Mouse (Mus musculus): ENCODE results near the gene R3hdml. TPM values are rescaled to one million over a fixed set of nuclear protein-coding genes. Genes with fewer than 3 reads are reported as not detected.

Gene R3hdml
- total RNA-seq, 2 experiments from 2014 or later = not detected

GRCm38 (mm10) chr2:163537443-163537842, 45.3 kb downstream of the R3hdml start:
- intact Hi-C loops (cut with DNase I) = loop anchor here (10.0 kb wide), 1 partner anchor 247 kb away; no protein-coding TSS in a partner anchor
- DNase-seq = no peak

- intact Hi-C loops (cut with DNase I) = loop anchor here (10.0 kb wide), 1 partner anchor 246 kb away; no protein-coding TSS in a partner anchor
- no peak for DNase-seq
Observed at GRCm38 (mm10) chr2:163538410-163538809, 46.3 kb downstream of the R3hdml start.

DNA sequence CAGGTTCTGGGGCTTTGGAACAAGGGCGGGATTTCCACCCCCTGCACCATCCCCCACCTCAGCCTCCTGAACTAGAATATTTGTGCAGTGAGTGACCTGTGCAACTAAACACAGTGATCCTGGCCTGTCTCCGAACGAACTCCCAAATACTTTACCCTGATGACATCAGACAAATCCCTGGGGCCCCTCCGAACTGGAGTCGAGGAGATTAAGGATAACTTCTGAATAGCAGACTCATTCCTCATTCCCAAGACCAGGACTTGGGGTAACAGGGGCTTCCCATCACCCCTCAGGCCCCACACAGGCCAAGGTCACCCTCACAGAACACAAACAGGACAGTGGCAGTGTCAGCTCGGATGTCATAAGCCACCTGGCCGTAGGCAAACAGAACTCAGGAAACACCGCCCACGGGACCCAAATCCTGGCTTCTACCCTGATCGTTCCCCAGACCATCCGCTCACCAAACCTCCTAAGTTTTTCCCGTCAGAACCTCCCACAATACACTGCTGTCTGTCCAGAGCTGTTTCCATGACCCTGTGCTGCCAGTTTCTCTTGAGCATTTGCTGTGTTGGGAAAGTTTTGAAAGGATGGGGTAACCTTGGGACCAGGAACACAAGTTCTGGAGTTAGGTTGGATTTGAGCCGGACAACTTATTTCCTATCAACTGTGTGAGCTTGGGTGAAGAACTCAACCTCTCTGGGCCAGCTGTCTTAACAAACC, 47.4 kb downstream of the R3hdml start:
- DNase-seq = no peak
- intact Hi-C loops (cut with DNase I) = loop anchor here (10.0 kb wide), 1 partner anchor 245 kb away; no protein-coding TSS in a partner anchor

DNA sequence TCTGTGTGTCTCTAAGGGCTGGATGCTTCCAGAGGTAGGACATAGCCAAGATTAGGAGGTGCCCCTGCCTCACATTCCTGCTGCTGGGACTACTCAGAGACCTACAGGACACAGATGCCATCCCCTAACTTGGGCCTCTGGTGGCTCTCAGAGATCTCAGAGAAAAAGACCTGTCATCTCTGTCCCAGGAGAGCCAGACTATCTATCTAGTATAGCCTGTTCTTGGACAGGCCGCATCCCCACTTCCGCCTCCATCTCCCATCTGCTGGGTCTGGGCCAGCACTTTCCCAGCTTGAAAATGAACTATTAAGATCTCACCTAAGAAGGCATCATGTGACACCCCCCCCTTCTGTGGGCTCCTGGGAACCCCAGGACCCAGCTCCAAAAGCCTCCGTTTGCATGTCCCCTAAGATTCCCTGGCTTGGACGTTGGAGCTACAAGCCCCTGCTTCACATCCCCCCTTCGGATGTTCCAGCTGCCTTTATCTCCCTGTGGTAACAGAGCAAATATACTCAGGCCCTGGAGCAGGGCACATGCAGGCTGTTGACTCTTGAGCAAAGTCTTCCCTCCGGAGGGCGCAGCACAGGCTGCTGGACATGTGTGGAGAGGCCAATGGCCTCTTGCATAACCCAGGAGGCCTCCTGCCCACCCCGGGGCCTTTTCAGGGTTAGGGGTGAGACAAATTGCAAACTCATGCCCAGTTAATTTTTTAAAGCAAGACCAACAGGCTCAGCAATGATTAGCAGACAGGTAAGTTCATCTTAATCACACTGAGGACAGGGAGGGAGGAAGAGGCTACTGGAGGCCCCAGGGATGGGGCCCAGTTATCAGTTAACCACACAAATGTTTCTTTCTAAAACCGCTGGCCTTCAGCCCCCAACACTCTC, 48.4 kb downstream of the R3hdml start:
- intact Hi-C loops (cut with DNase I) = no loop called here
- no peak for DNase-seq

DNA sequence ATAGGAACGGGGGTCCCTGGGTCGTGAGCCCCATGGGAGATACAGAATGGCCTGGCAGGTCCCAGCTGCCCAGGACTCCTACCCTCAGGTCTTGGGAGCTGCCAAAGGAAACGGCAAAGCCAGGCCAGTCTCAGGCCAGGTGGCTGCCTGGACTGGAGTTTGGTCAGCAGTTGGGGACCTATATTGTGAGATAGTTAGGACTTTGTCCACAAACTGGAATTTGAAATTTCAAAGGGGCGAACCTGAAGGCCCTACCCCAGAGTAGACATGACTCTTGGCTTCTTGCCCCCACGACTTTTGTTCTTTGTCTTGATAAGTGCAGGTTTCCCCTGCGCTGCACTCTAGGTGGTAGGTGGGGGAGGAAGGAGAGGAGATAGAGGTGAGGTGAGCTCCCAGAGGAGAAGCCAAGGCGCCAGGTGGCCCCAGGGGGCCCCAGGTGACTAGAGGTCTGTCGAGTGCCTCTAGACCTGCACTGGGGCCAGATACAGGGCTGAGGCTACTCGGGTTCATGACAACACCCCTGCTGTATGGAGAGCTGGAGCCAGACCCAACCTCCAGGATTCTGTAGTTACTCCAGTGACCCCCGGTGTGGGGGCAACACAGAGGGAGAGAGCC, 49.6 kb downstream of the R3hdml start:
- intact Hi-C loops (cut with DNase I) = no loop called here
- DNase-seq = no peak

GRCm38 (mm10) chr2:163542674-163543073, 50.6 kb downstream of the R3hdml start:
- no peak for DNase-seq
- intact Hi-C loops (cut with DNase I) = no loop called here

DNA sequence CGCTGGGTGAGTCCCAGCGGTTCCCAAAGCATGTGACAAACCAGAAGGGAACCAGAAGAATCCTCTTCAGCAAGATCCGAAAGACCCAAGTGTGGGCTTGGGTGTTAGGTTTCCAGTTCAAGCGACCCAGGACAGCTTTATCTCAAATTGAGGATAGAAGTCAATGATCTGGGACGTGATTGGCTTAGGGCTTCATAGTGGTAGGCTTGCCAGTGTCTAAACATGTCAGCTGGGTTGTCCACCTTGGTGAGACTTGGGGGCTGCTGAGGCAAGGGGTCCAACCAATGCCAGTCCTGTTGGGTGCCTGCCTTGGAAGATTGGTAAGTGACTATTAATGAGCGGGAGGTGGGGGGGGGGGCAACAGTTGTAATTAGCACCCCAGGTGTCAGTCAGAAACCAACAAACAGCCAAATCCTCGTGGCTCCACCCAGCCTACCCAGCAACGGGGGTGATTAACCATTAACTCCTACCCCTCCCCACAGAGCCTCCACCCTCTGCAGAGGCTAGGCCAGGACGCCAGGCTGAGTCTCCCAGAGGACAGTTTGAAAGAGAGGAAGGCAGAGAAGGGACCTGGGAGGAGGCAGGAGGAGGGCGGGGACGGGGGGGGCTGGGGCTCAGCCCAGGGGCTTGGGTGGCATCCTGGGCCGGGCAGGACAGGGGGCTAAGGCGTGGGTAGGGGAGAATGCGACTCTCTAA, 54.7 kb downstream of the R3hdml start:
- DNase-seq = no peak
- intact Hi-C loops (cut with DNase I) = no loop called here

DNA sequence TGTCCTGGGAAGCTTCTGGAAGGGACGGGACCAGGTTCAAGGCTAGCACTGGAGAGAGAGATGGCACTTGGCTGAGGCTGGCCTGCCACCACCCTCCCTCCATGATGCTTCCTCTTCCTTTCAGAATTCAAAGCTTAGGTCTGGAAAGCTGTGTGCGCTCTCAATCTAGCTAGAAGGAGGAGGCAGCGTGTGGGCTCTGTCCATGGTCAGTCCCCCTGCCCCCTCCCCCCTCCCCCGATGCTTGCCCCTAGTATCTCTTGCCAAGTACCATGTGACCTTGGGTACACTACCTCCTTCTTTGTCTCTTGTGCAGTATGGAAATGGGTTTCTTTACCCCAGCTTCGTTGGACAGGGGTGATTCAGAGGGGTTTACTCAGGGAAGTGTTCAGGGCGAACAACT, 56.7 kb downstream of the R3hdml start:
- no peak for DNase-seq
- intact Hi-C loops (cut with DNase I) = no loop called here

- intact Hi-C loops (cut with DNase I) = no loop called here
- no peak for DNase-seq
Observed at GRCm38 (mm10) chr2:163549786-163550185, 57.7 kb downstream of the R3hdml start.

Other genes with a start within 250 kb of the R3hdml start
- 100 to 1,000 TPM; 378 to 449 TPM for gene Jph2, start 94.3 kb upstream of the R3hdml start, total RNA-seq (2021)
- gene Oser1, start 67.6 kb upstream of the R3hdml start, total RNA-seq (2021) = 10 to 100 TPM; 21.3 to 24.4 TPM
- gene Gdap1l1, start 53.8 kb upstream of the R3hdml start, total RNA-seq (2021) = not detected
- 100 to 1,000 TPM in 1 of 2 experiments, 10 to 100 TPM in 1; 79.2 to 103 TPM for gene Fitm2, start 19.7 kb upstream of the R3hdml start, total RNA-seq (2021)
- gene Hnf4a, start 14.5 kb downstream of the R3hdml start, total RNA-seq (2021) = not detected
- gene Ttpal, start 110.0 kb downstream of the R3hdml start, total RNA-seq (2021) = 10 to 100 TPM; 13.6 to 14.2 TPM
- 100 to 1,000 TPM; 327 to 358 TPM for gene Serinc3, start 152.8 kb downstream of the R3hdml start, total RNA-seq (2021)
- 100 to 1,000 TPM; 177 to 195 TPM for gene Pkig, start 166.1 kb downstream of the R3hdml start, total RNA-seq (2021)

Data from heart, postnatal 10 days (tissue).